Mouse (Mus musculus) embryonic fibroblast, embryonic 13.5 days (primary cell): ENCODE measurements at regions not wholly inside any gene's neighbourhood (a gene's known extent, or its start where the extent isn't known, plus 50 kb on each side); places are given as distances from the start of the nearest gene placed in this dataset.

Experiments used
- CTCF ChIP-seq: IDR thresholded peaks from 2 replicates; pipeline ENCODE4 v1.5.1; 2011; ENCODE audit warnings: mild to moderate bottlenecking, control low read depth, low read length, moderate library complexity, borderline replicate concordance; ENCODE audit not compliant: insufficient read depth
- POLR2A ChIP-seq: IDR thresholded peaks from 2 replicates; pipeline ENCODE4 v1.6.1; 2011; ENCODE audit warnings: low read depth, mild to moderate bottlenecking, control low read depth, low read length, moderate library complexity

DNA sequence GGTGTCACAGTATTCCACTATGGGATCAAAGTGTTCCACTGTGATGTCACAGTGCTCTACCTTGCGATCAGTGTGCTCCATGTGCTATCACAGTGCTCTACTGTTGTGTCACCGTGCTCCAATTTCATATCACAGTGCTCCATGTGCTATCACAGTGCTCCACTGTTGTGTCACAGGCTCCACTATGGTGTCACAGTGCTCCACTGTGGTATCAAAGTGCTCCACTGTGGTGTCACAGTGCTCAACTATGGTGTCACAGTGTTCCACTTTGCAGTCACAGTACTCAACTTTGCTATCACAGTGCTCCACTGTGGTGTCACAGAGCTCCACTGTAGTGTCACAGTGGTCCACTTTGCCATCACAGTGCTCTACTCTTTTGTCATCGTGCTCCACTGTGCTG is 79.9 kb upstream of the Trpm1 start:
- TF ChIP-seq CTCF (no peak), POLR2A (no peak)
